Mouse (Mus musculus) bone marrow, adult 2 months (tissue): ENCODE measurements around the gene Tas2r126.

Experiments
- CTCF ChIP-seq: fragments of 200-500 bp; IDR thresholded peaks from 2 replicates; pipeline ENCODE4 v1.5.1; 2011; ENCODE audit warnings: low read length, control low read depth; ENCODE audit not compliant: control insufficient read depth, insufficient read depth
- POLR2A ChIP-seq: fragments of 200-500 bp; IDR thresholded peaks from 2 replicates; pipeline ENCODE4 v1.6.1; 2011; ENCODE audit warnings: low read depth, mild to moderate bottlenecking, control low read depth, low read length, borderline replicate concordance; ENCODE audit not compliant: control insufficient read depth

GRCm38 (mm10) chr6:42465096-42465495 is 30.8 kb downstream of the Tas2r126 start, which contains the start of gene Olfr458:
- TF ChIP-seq CTCF (no peak), POLR2A (no peak)
